Comparison of ENCODE assay signal across 9 mouse cellular contexts in genomic region chr4:3081148-3081952, GRCm38 (mm10).
A peak's percentile ranks its signal among the peaks of the same experiment; 100 is the strongest.
DNase-seq lines count a peak whose midpoint lies in the region; ATAC-seq and TF ChIP-seq lines count a peak whose summit lies in the region.
"Had no signal": no experiment of that assay in that cellular context is flagged by ENCODE, and none has a peak within 500 bp of the region (broad histone marks: within the 10 kb centered on the region; RNA-seq: fewer than 3 reads in every experiment).

No protein-coding gene starts in this region.

- H3K27ac ChIP-seq in heart, embryonic 11.5 days (ENCODE audit: low read depth, low read length) = no peak overlapping the region
- no peak overlapping the region for H3K27ac ChIP-seq in liver, embryonic 14.5 days
- no peak overlapping the region for H3K27ac ChIP-seq in stomach, embryonic 14.5 days (ENCODE audit: low read length)
- H3K27ac ChIP-seq: heart, embryonic 13.5 days had no signal

- no peaks in the 10 kb centered on the region for H3K36me3 ChIP-seq in heart, embryonic 11.5 days (ENCODE audit: control insufficient read depth, insufficient read depth, low read length)
- no peaks in the 10 kb centered on the region for H3K36me3 ChIP-seq in liver, embryonic 14.5 days (replicated peaks; ENCODE audit: control insufficient read depth, insufficient read depth, low read depth)
- no peaks in the 10 kb centered on the region for H3K36me3 ChIP-seq in stomach, embryonic 14.5 days (ENCODE audit: control insufficient read depth, insufficient read depth, low read length)
- H3K36me3 ChIP-seq: heart, embryonic 13.5 days had no signal

- no peaks in the 10 kb centered on the region for H3K4me1 ChIP-seq in heart, embryonic 11.5 days (ENCODE audit: control insufficient read depth, insufficient read depth, low read length)
- H3K4me1 ChIP-seq in liver, embryonic 14.5 days (replicated peaks; ENCODE audit: control insufficient read depth in 2 of 2, insufficient read depth in 2 of 2, low read length in 1 of 2) = no peaks in the 10 kb centered on the region
- H3K4me1 ChIP-seq in stomach, embryonic 14.5 days (ENCODE audit: control insufficient read depth, insufficient read depth, low read length) = no peaks in the 10 kb centered on the region
- H3K4me1 ChIP-seq: heart, embryonic 13.5 days had no signal

- WGBS in heart, embryonic 11.5 days (ENCODE audit: insufficient replicate concordance) = 56% methylated on average over 6 of the region's 6 CpGs
- 38% methylated on average over 6 of the region's 6 CpGs for WGBS in liver, embryonic 14.5 days (ENCODE audit: insufficient replicate concordance)
- 61% methylated on average over 6 of the region's 6 CpGs for WGBS in stomach, embryonic 14.5 days

- H3K27me3 ChIP-seq in heart, embryonic 11.5 days (ENCODE audit: control insufficient read depth, insufficient read depth, low read length) = no peaks in the 10 kb centered on the region
- no peaks in the 10 kb centered on the region for H3K27me3 ChIP-seq in liver, embryonic 14.5 days (ENCODE audit: control insufficient read depth, insufficient read depth, low read length)
- H3K27me3 ChIP-seq in stomach, embryonic 14.5 days (ENCODE audit: control insufficient read depth, insufficient read depth, low read length) = no peaks in the 10 kb centered on the region
- H3K27me3 ChIP-seq: heart, embryonic 13.5 days had no signal

- no peak for TF ChIP-seq EP300 in liver, embryonic 14.5 days (IDR thresholded peaks at IDR 0.05; ENCODE audit: low read depth)

- intact Hi-C loops in heart, postnatal 36 days (cut with DNase I) = no loop called here

- no peak for TF ChIP-seq CTCF in liver, embryonic 14.5 days (IDR thresholded peaks at IDR 0.05; ENCODE audit: low read depth)

- DNase-seq in heart, adult 8-10 months (ENCODE audit: low spot score) = no peak
- DNase-seq in heart, postnatal 36 days = peak; percentile 0 to 2
- DNase-seq in liver, embryonic 14.5 days (ENCODE audit: low read depth in 3 of 3, low spot score in 3 of 3) = no peak
- DNase-seq in frontal cortex, postnatal 10 days (ENCODE audit: low spot score in 2 of 2) = no peak
- DNase-seq in embryo, embryonic 11 days = no peak

- H3K9ac ChIP-seq in heart, embryonic 11.5 days (ENCODE audit: low read depth, low read length) = no peak overlapping the region
- H3K9ac ChIP-seq in liver, embryonic 14.5 days (replicated peaks) = no peak overlapping the region
- H3K9ac ChIP-seq in stomach, embryonic 14.5 days (replicated peaks; ENCODE audit: low read depth, low read length) = no peak overlapping the region
- H3K9ac ChIP-seq: heart, embryonic 13.5 days had no signal

- H3K4me3 ChIP-seq in heart, embryonic 11.5 days (ENCODE audit: low read depth, low read length) = no peak overlapping the region
- no peak overlapping the region for H3K4me3 ChIP-seq in liver, embryonic 14.5 days (ENCODE audit: insufficient read depth in 1 of 2, low read depth in 2 of 2, low read length in 2 of 2)
- H3K4me3 ChIP-seq in stomach, embryonic 14.5 days (ENCODE audit: low read depth, low read length) = no peak overlapping the region
- H3K4me3 ChIP-seq: heart, embryonic 13.5 days had no signal

- no peak overlapping the region for H3K4me2 ChIP-seq in heart, embryonic 11.5 days
- H3K4me2 ChIP-seq in liver, embryonic 14.5 days (ENCODE audit: low read depth) = no peak overlapping the region
- no peak overlapping the region for H3K4me2 ChIP-seq in stomach, embryonic 14.5 days (replicated peaks; ENCODE audit: low read depth, low read length)
- H3K4me2 ChIP-seq: heart, embryonic 13.5 days had no signal

- ATAC-seq in heart, embryonic 11.5 days (replicated peaks; ENCODE audit: insufficient number of reproducible peaks, low FRiP score, low TSS enrichment) = peak; percentile 17
- ATAC-seq in common myeloid progenitor, adult 5-6 weeks (replicated peaks; ENCODE audit: low read depth, poor library complexity, severe bottlenecking) = peak; percentile 3; the same call in 1 of the 2 replicates
- peak; percentile 25 for ATAC-seq in liver, embryonic 14.5 days (ENCODE audit: insufficient read depth)
- peak; percentile 11; the same call in 1 of the 2 replicates for ATAC-seq in stomach, embryonic 14.5 days (ENCODE audit: insufficient number of reproducible peaks, insufficient read depth, low FRiP score, low read depth)

- peaks cover 73% of the 10 kb centered on the region for H3K9me3 ChIP-seq in heart, embryonic 11.5 days (replicated peaks; ENCODE audit: control insufficient read depth, low read length)
- peaks cover 17% of the 10 kb centered on the region for H3K9me3 ChIP-seq in liver, embryonic 14.5 days (ENCODE audit: control insufficient read depth, low read length)
- peaks cover 65% of the 10 kb centered on the region for H3K9me3 ChIP-seq in stomach, embryonic 14.5 days (ENCODE audit: control insufficient read depth, low read depth, low read length)

Comparison
In these comparisons a context has a peak if more than half of its experiments do, and no peak if none do; other contexts are left out.
1. DNase-seq: peak in heart, postnatal 36 days (2 of 2); none in heart, adult 8-10 months (single experiment), liver, embryonic 14.5 days (0 of 3), frontal cortex, postnatal 10 days (0 of 2) and embryo, embryonic 11 days (single experiment).
2. Peak in every context shown above with its lines, with median percentiles within 50 percentile points of each other: ATAC-seq.